Mouse (Mus musculus): ENCODE data around the gene Hist1h4a. TPM values are rescaled to one million over a fixed set of nuclear protein-coding genes. Genes with fewer than 3 reads are reported as not detected.

The Hist1h4a gene
- 1.1 TPM for polyA plus RNA-seq (2017; shearing (Covaris generic))

GRCm38 (mm10) chr13:23760972-23761864, at the start of gene Hist1h4a:
Gene Hist1h4a (minus strand): TSS chr13:23761230.

GRCm38 (mm10) chr13:23806422-23807052, 45.5 kb upstream of the Hist1h4a start, which contains the start of gene Slc17a2:
Gene Slc17a2 (plus strand): TSS chr13:23806993.

GRCm38 (mm10) chr13:23769613-23770012, 8.6 kb upstream of the Hist1h4a start, which contains the start of gene Trim38:
Gene Trim38 (plus strand): TSS chr13:23769913.

GRCm38 (mm10) chr13:23763586-23764323, 2.7 kb upstream of the Hist1h4a start, which contains the start of gene Hist1h1a:
Gene Hist1h1a (plus strand): TSS chr13:23763666.

GRCm38 (mm10) chr13:23761871-23762821, 1.1 kb upstream of the Hist1h4a start, which contains the start of gene Hist1h3a:
Gene Hist1h3a (minus strand): TSS chr13:23762386.

GRCm38 (mm10) chr13:23756790-23757189, 4.2 kb downstream of the Hist1h4a start, which contains the start of gene Hist1h4b:
Gene Hist1h4b (plus strand): TSS chr13:23757013.

GRCm38 (mm10) chr13:23752067-23752741, 8.8 kb downstream of the Hist1h4a start, which contains the start of gene Hist1h3b:
Gene Hist1h3b (plus strand): TSS chr13:23752267.

GRCm38 (mm10) chr13:23750839-23751477, 10.1 kb downstream of the Hist1h4a start, which contains the start of gene Hist1h2ab:
Gene Hist1h2ab (plus strand): TSS chr13:23751126.

GRCm38 (mm10) chr13:23746201-23747080, 14.6 kb downstream of the Hist1h4a start, which contains the start of gene Hist1h2bb:
Gene Hist1h2bb (plus strand): TSS chr13:23746734.

GRCm38 (mm10) chr13:23745381-23746161, 15.5 kb downstream of the Hist1h4a start, which contains the start of gene Hist1h3c:
Gene Hist1h3c (minus strand): TSS chr13:23745602.

GRCm38 (mm10) chr13:23738677-23739068, 22.4 kb downstream of the Hist1h4a start, which contains the start of gene Hist1h1c:
Gene Hist1h1c (plus strand): TSS chr13:23738808.

Other genes starting within 250 kb of the Hist1h4a start
- 6.2 TPM for gene Hist1h4h, start 230.2 kb downstream of the Hist1h4a start, polyA plus RNA-seq (2017; shearing (Covaris generic))
- not detected for gene Hist1h2af, start 227.3 kb downstream of the Hist1h4a start, polyA plus RNA-seq (2017; shearing (Covaris generic))
- not detected for gene Hist1h3g, start 225.8 kb downstream of the Hist1h4a start, polyA plus RNA-seq (2017; shearing (Covaris generic))
- gene Hist1h2bh, start 217.8 kb downstream of the Hist1h4a start, polyA plus RNA-seq (2017; shearing (Covaris generic)) = 0.42 TPM
- 1.5 TPM for gene Hist1h3f, start 217.2 kb downstream of the Hist1h4a start, polyA plus RNA-seq (2017; shearing (Covaris generic))
- not detected for gene Hist1h4f, start 209.6 kb downstream of the Hist1h4a start, polyA plus RNA-seq (2017; shearing (Covaris generic))
- 0.37 TPM for gene Hist1h1d, start 208.0 kb downstream of the Hist1h4a start, polyA plus RNA-seq (2017; shearing (Covaris generic))
- 5.2 TPM for gene Hist1h3e, start 198.9 kb downstream of the Hist1h4a start, polyA plus RNA-seq (2017; shearing (Covaris generic))
- gene Hist1h2ae, start 190.0 kb downstream of the Hist1h4a start, polyA plus RNA-seq (2017; shearing (Covaris generic)) = 1.9 TPM
- 1.2 TPM for gene Hist1h2bg, start 189.8 kb downstream of the Hist1h4a start, polyA plus RNA-seq (2017; shearing (Covaris generic))
- gene Hist1h2bf, start 187.0 kb downstream of the Hist1h4a start, polyA plus RNA-seq (2017; shearing (Covaris generic)) = not detected
- not detected for gene Hist1h2ad, start 186.8 kb downstream of the Hist1h4a start, polyA plus RNA-seq (2017; shearing (Covaris generic))
- 0.40 TPM for gene Hist1h3d, start 185.5 kb downstream of the Hist1h4a start, polyA plus RNA-seq (2017; shearing (Covaris generic))
- gene Hist1h4d, start 179.6 kb downstream of the Hist1h4a start, polyA plus RNA-seq (2017; shearing (Covaris generic)) = 19.6 TPM
- 1.4 TPM for gene Hist1h2be, start 140.1 kb downstream of the Hist1h4a start, polyA plus RNA-seq (2017; shearing (Covaris generic))
- gene Hist1h1e, start 138.7 kb downstream of the Hist1h4a start, polyA plus RNA-seq (2017; shearing (Covaris generic)) = 7.9 TPM
- 2.4 TPM for gene Hist1h2ac, start 77.3 kb downstream of the Hist1h4a start, polyA plus RNA-seq (2017; shearing (Covaris generic))
- 9.8 TPM for gene Hist1h2bc, start 77.0 kb downstream of the Hist1h4a start, polyA plus RNA-seq (2017; shearing (Covaris generic))
- gene Hist1h1t, start 65.4 kb downstream of the Hist1h4a start, polyA plus RNA-seq (2017; shearing (Covaris generic)) = not detected
- 9.2 TPM for gene Hist1h4c, start 62.8 kb downstream of the Hist1h4a start, polyA plus RNA-seq (2017; shearing (Covaris generic))
- not detected for gene Hfe, start 50.4 kb downstream of the Hist1h4a start, polyA plus RNA-seq (2017; shearing (Covaris generic))
- 41.7 TPM for gene Hist1h1c, start 22.4 kb downstream of the Hist1h4a start, polyA plus RNA-seq (2017; shearing (Covaris generic))
- not detected for gene Hist1h3c, start 15.6 kb downstream of the Hist1h4a start, polyA plus RNA-seq (2017; shearing (Covaris generic))
- not detected for gene Hist1h2bb, start 14.5 kb downstream of the Hist1h4a start, polyA plus RNA-seq (2017; shearing (Covaris generic))
- gene Hist1h2ab, start 10.1 kb downstream of the Hist1h4a start, polyA plus RNA-seq (2017; shearing (Covaris generic)) = 1.9 TPM
- gene Hist1h3b, start 9.0 kb downstream of the Hist1h4a start, polyA plus RNA-seq (2017; shearing (Covaris generic)) = not detected
- gene Hist1h4b, start 4.2 kb downstream of the Hist1h4a start, polyA plus RNA-seq (2017; shearing (Covaris generic)) = 7.2 TPM
- 5.4 TPM for gene Hist1h3a, start 1.2 kb upstream of the Hist1h4a start, polyA plus RNA-seq (2017; shearing (Covaris generic))
- gene Hist1h1a, start 2.4 kb upstream of the Hist1h4a start, polyA plus RNA-seq (2017; shearing (Covaris generic)) = not detected
- gene Trim38, start 8.7 kb upstream of the Hist1h4a start, polyA plus RNA-seq (2017; shearing (Covaris generic)) = not detected
- not detected for gene Slc17a2, start 45.8 kb upstream of the Hist1h4a start, polyA plus RNA-seq (2017; shearing (Covaris generic))
- gene Slc17a3, start 78.2 kb upstream of the Hist1h4a start, polyA plus RNA-seq (2017; shearing (Covaris generic)) = not detected
- gene Slc17a1, start 106.5 kb upstream of the Hist1h4a start, polyA plus RNA-seq (2017; shearing (Covaris generic)) = not detected
- not detected for gene Slc17a4, start 153.8 kb upstream of the Hist1h4a start, polyA plus RNA-seq (2017; shearing (Covaris generic))
- gene Hist1h2ba, start 172.9 kb upstream of the Hist1h4a start, polyA plus RNA-seq (2017; shearing (Covaris generic)) = not detected
- gene Hist1h2aa, start 173.2 kb upstream of the Hist1h4a start, polyA plus RNA-seq (2017; shearing (Covaris generic)) = not detected
- gene Scgn, start 230.0 kb upstream of the Hist1h4a start, polyA plus RNA-seq (2017; shearing (Covaris generic)) = not detected